Mouse (Mus musculus) intestine, postnatal 0 days (tissue): ENCODE results near the gene Pithd1. TPM values are rescaled to one million over a fixed set of nuclear protein-coding genes. Genes with fewer than 3 reads are reported as not detected.
A peak's percentile ranks its signal among the peaks of the same experiment; 100 is the strongest.

Experiments used
- ATAC-seq: fragments of 200-750 bp; cut with Nextera tagmentation; 2 replicates; pipeline ENCODE4 v1.8.0; 2017; ENCODE audit warnings: mild to moderate bottlenecking, moderate TSS enrichment, moderate library complexity
- H3K27ac ChIP-seq: fragments of 300-500 bp; sonication (generic); 2 replicates; pipeline ENCODE4 v1.5.1; 2014; ENCODE audit warnings: mild to moderate bottlenecking, low read depth, low read length, moderate library complexity
- H3K27me3 ChIP-seq: fragments of 300-500 bp; sonication (generic); replicated peaks from 2 replicates; pipeline ENCODE4 v1.6.1; 2014; ENCODE audit warnings: low read length, mixed read lengths; ENCODE audit not compliant: control insufficient read depth, insufficient read depth
- H3K36me3 ChIP-seq: fragments of 300-500 bp; sonication (generic); 2 replicates; pipeline ENCODE4 v1.6.1; 2014; ENCODE audit warnings: mild to moderate bottlenecking, moderate library complexity; ENCODE audit not compliant: control insufficient read depth, insufficient read depth
- H3K4me1 ChIP-seq: fragments of 300-500 bp; sonication (generic); replicated peaks from 2 replicates; pipeline ENCODE4 v1.6.1; 2014; ENCODE audit warnings: antibody characterized with exemption, low read length, mixed read lengths; ENCODE audit not compliant: control insufficient read depth, insufficient read depth
- H3K4me2 ChIP-seq: fragments of 300-500 bp; sonication (generic); replicated peaks from 2 replicates; pipeline ENCODE4 v1.6.1; 2014; ENCODE audit warnings: low read depth, mild to moderate bottlenecking, moderate library complexity
- H3K4me3 ChIP-seq: fragments of 300-500 bp; sonication (generic); 2 replicates; pipeline ENCODE4 v1.5.1; 2014; ENCODE audit warnings: low read depth, low read length
- H3K9ac ChIP-seq: fragments of 300-500 bp; sonication (generic); 2 replicates; pipeline ENCODE4 v1.6.1; 2014; ENCODE audit warnings: mild to moderate bottlenecking, low read depth, low read length
- H3K9me3 ChIP-seq: fragments of 300-500 bp; sonication (generic); 2 replicates; pipeline ENCODE4 v1.6.1; 2016; ENCODE audit warnings: mixed run types; ENCODE audit not compliant: control insufficient read depth
- CTCF ChIP-seq: sonication (generic); IDR thresholded peaks from 2 replicates; pipeline ENCODE4 v1.5.1; 2016; ENCODE audit warnings: low read depth, mild to moderate bottlenecking, control low read depth, antibody characterized with exemption, moderate library complexity
- WGBS: fragments of 180-500 bp; shearing (Covaris S2); extraction: QIAGEN DNeasy Blood & Tissue Kit; methylation state at CpG from one replicate; pipeline ENCODE4 v1.1.7; 2014; 5-methylcytosine and 5-hydroxymethylcytosine counted together
- polyA plus RNA-seq: library from polyadenylated mRNA; unstranded; fragments of >200 nt; fragmentation: Nextera tagmentation; extraction: Ambion mirVana; gene quantifications from 2 replicates; pipeline ENCODE4 v1.2.1, GENCODE M21; 2015

The Pithd1 gene
- polyA plus RNA-seq, 1 experiment from 2014 or later, result 57.7 TPM

DNA sequence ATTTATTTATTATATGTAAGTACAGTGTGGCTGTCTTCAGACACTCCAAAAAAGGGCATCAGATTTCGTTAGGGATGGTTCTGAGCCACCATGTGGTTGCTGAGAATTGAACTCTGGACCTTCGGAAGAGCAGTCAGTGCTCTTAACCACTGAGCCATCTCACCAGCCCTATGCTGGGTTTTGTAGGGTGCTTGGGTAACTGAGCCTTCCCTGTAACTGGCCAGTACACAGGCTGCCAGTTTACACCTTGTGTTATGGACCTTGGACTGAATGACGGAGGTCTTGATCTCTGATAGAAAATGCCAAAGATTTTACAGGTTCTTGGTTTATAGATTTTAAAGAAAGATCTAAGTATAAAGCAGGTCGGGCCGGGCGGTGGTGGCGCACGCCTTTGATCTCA, 56.8 kb downstream of the Pithd1 start:
- no peak overlapping the region for H3K4me2 ChIP-seq
- 72% methylated on average over 8 of the region's 8 CpGs for WGBS
- H3K27me3 ChIP-seq, result no peaks in the 10 kb centered on the region
- peak overlapping the region; percentile 68 for H3K27ac ChIP-seq
- no peaks in the 10 kb centered on the region for H3K4me1 ChIP-seq
- H3K9me3 ChIP-seq, result no peaks in the 10 kb centered on the region
- H3K36me3 ChIP-seq, result peaks cover 68% of the 10 kb centered on the region
- H3K9ac ChIP-seq, result no peak overlapping the region
- peak; percentile 45 for ATAC-seq
- TF ChIP-seq CTCF, result no peak
- no peak overlapping the region for H3K4me3 ChIP-seq

DNA sequence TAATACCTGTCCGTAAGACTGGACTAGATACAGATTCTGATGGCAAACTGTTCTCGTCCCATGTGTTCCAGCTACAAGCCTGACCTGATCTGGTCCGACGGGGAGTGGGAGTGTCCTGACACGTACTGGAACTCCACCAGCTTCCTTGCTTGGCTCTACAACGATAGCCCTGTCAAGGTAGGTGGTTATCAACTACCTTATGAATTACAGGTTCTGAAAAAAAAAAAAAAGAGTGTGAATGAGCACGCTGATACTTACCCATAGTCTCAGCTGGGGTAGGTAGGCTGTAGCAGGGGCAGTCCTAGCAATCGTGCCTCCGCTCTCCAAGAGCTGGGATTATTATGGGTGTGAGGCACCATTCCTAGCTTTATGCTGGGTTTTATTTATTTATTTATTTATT, 57.2 kb downstream of the Pithd1 start:
- 45% methylated on average over 9 of the region's 9 CpGs for WGBS
- no peak for TF ChIP-seq CTCF
- Histone ChIP-seq H3K36me3 (peaks cover 65% of the 10 kb centered on the region), H3K4me3 (no peak overlapping the region), H3K4me2 (0 out of 2 replicates have a peak overlapping the region, but pooled peaks have one; percentile 1), H3K27me3 (no peaks in the 10 kb centered on the region), H3K9me3 (no peaks in the 10 kb centered on the region), H3K27ac (peak overlapping the region; percentile 68), H3K4me1 (no peaks in the 10 kb centered on the region), H3K9ac (no peak overlapping the region)
- peak; percentile 37 for ATAC-seq

DNA sequence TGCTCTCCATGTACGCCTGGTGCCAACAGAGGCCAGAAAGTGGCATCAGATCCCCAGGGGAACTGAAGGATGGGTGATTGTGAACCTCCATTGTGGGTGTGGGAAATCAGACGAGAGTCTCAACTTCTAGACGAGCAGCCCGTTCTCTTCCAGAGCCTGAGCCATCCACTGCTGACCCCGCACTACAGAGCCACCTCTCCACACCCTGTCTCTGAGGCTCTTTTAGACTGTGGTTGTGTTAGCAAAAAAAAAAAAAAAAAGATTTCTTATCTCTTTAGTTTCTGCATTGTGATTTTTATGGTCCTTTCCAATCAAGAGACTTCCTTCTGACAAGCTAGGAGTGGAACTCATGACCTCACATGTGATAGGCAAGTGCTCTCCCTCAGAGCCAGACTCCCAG, 57.7 kb downstream of the Pithd1 start:
- 44% methylated on average over 5 of the region's 5 CpGs for WGBS
- Histone ChIP-seq H3K9ac (no peak overlapping the region), H3K4me1 (no peaks in the 10 kb centered on the region), H3K36me3 (peaks cover 60% of the 10 kb centered on the region), H3K9me3 (no peaks in the 10 kb centered on the region), H3K27ac (peak overlapping the region; percentile 68), H3K4me3 (no peak overlapping the region), H3K27me3 (no peaks in the 10 kb centered on the region), H3K4me2 (no peak overlapping the region)
- ATAC-seq, result peak; percentile 44
- TF ChIP-seq CTCF, result no peak

- TF ChIP-seq CTCF, result no peak
- H3K27ac ChIP-seq, result no peak overlapping the region
- H3K4me3 ChIP-seq, result no peak overlapping the region
- H3K4me2 ChIP-seq, result no peak overlapping the region
- no peaks in the 10 kb centered on the region for H3K4me1 ChIP-seq
- WGBS, result 75% methylated on average over 9 of the region's 9 CpGs
- no peaks in the 10 kb centered on the region for H3K9me3 ChIP-seq
- ATAC-seq, result no peak
- H3K27me3 ChIP-seq, result no peaks in the 10 kb centered on the region
- H3K9ac ChIP-seq, result no peak overlapping the region
- H3K36me3 ChIP-seq, result peaks cover 59% of the 10 kb centered on the region
Measured at GRCm38 (mm10) chr4:135928376-135928775, 58.7 kb downstream of the Pithd1 start.

- peaks cover 47% of the 10 kb centered on the region for H3K36me3 ChIP-seq
- H3K4me1 ChIP-seq, result no peaks in the 10 kb centered on the region
- WGBS, result 85% methylated on average over 3 of the region's 3 CpGs
- no peak overlapping the region for H3K27ac ChIP-seq
- no peak overlapping the region for H3K9ac ChIP-seq
- no peak for ATAC-seq
- TF ChIP-seq CTCF, result no peak
- H3K4me2 ChIP-seq, result no peak overlapping the region
- no peak overlapping the region for H3K4me3 ChIP-seq
- H3K27me3 ChIP-seq, result no peaks in the 10 kb centered on the region
- H3K9me3 ChIP-seq, result no peaks in the 10 kb centered on the region
Measured at GRCm38 (mm10) chr4:135926861-135927260, 60.2 kb downstream of the Pithd1 start.

GRCm38 (mm10) chr4:135926195-135926808, 60.8 kb downstream of the Pithd1 start:
- WGBS, result 82% methylated on average over 10 of the region's 10 CpGs
- no peak overlapping the region for H3K27ac ChIP-seq

More at GRCm38 (mm10) chr4:135926195-135926808, 60.8 kb downstream of the Pithd1 start:
- Histone ChIP-seq H3K27me3 (no peaks in the 10 kb centered on the region), H3K36me3 (peaks cover 43% of the 10 kb centered on the region), H3K9ac (no peak overlapping the region), H3K4me3 (no peak overlapping the region), H3K9me3 (no peaks in the 10 kb centered on the region), H3K4me1 (no peaks in the 10 kb centered on the region), H3K4me2 (no peak overlapping the region)
- no peak for TF ChIP-seq CTCF
- ATAC-seq, result no peak

Other genes starting within 250 kb of the Pithd1 start
- 0.66 and 0.72 TPM in 2 replicates for gene Myom3, start 227.5 kb downstream of the Pithd1 start, polyA plus RNA-seq
- 84.2 and 89.2 TPM in 2 replicates for gene Srsf10, start 131.5 kb downstream of the Pithd1 start, polyA plus RNA-seq
- gene Pnrc2, start 113.4 kb downstream of the Pithd1 start, polyA plus RNA-seq, result 103 and 114 TPM in 2 replicates
- gene Cnr2, start 91.9 kb downstream of the Pithd1 start, polyA plus RNA-seq, result 0.14 and 0.24 TPM in 2 replicates
- gene Fuca1, start 66.5 kb downstream of the Pithd1 start, polyA plus RNA-seq, result 717 and 739 TPM in 2 replicates
- gene Hmgcl, start 40.8 kb downstream of the Pithd1 start, polyA plus RNA-seq, result 232 and 235 TPM in 2 replicates
- gene Gale, start 23.5 kb downstream of the Pithd1 start, polyA plus RNA-seq, result 99.5 and 131 TPM in 2 replicates
- gene Lypla2, start 14.6 kb downstream of the Pithd1 start, polyA plus RNA-seq, result 90.3 and 94.9 TPM in 2 replicates
- gene Eloa, start 34.5 kb upstream of the Pithd1 start, polyA plus RNA-seq, result 17.1 and 18.3 TPM in 2 replicates
- 268 and 276 TPM in 2 replicates for gene Rpl11, start 66.2 kb upstream of the Pithd1 start, polyA plus RNA-seq
- gene Id3, start 156.2 kb upstream of the Pithd1 start, polyA plus RNA-seq, result 106 and 118 TPM in 2 replicates
- 4.1 and 4.2 TPM in 2 replicates for gene E2f2, start 185.1 kb upstream of the Pithd1 start, polyA plus RNA-seq
- gene Asap3, start 219.1 kb upstream of the Pithd1 start, polyA plus RNA-seq, result 0.95 and 1.1 TPM in 2 replicates